Mouse (Mus musculus) limb, embryonic 10.5 days (tissue): ENCODE measurements around the gene Depp1. TPM values are rescaled to one million over a fixed set of nuclear protein-coding genes. Genes with fewer than 3 reads are reported as not detected.

Source experiments
- microRNA-seq: library from miRNA; unstranded; fragments of <30 nt; microRNA quantifications from one replicate; pipeline ENCODE4, GENCODE M21; 2017
- polyA plus RNA-seq: library from polyadenylated mRNA; unstranded; fragments of >200 nt; fragmentation: Nextera tagmentation; extraction: Ambion mirVana; gene quantifications from 2 replicates; pipeline ENCODE4 v1.2.1, GENCODE M21; 2016

Gene Depp1
- polyA plus RNA-seq, 1 experiment from 2014 or later = 34.7 TPM

Small RNAs within 50 kb of the gene (microRNA-seq; reads per million reads assigned to microRNA genes)
- gene Mir7043 = not detected

Other genes starting within 250 kb of the Depp1 start
- gene Alox5, start 189.4 kb upstream of the Depp1 start, polyA plus RNA-seq = 0.84 and 0.86 TPM in 2 replicates
- gene Olfr211, start 161.5 kb upstream of the Depp1 start, polyA plus RNA-seq = not detected in 2 replicates
- not detected in 2 replicates for gene Olfr212, start 144.1 kb upstream of the Depp1 start, polyA plus RNA-seq
- gene Olfr213, start 112.2 kb upstream of the Depp1 start, polyA plus RNA-seq = not detected in 2 replicates
- gene Gm5580, start 99.5 kb upstream of the Depp1 start, polyA plus RNA-seq = 0.53 and 0.75 TPM in 2 replicates
- not detected in 2 replicates for gene Olfr214, start 96.4 kb upstream of the Depp1 start, polyA plus RNA-seq
- not detected in 2 replicates for gene Olfr215, start 66.4 kb upstream of the Depp1 start, polyA plus RNA-seq
- 235 and 264 TPM in 2 replicates for gene Zfp422, start 21.6 kb upstream of the Depp1 start, polyA plus RNA-seq
- gene Rassf4, start 23.3 kb downstream of the Depp1 start, polyA plus RNA-seq = 2.7 and 4.2 TPM in 2 replicates
- gene Tmem72, start 66.3 kb downstream of the Depp1 start, polyA plus RNA-seq = 0.04 and 0.06 TPM in 2 replicates